Mouse (Mus musculus) CH12.LX (cell line): ENCODE results near the gene Gpr55. TPM values are rescaled to one million over a fixed set of nuclear protein-coding genes. Genes with fewer than 3 reads are reported as not detected.

ENCODE experiments used
- DNase-seq: peaks from one replicate; pipeline ENCODE4 v3.0.0-alpha.2; 2013; ENCODE audit errors: extremely low read depth
- H3K27ac ChIP-seq: 2 replicates; pipeline ENCODE4 v1.5.1; 2012; ENCODE audit warnings: low read depth, mild to moderate bottlenecking, control low read depth, moderate library complexity; ENCODE audit not compliant: insufficient read depth
- H3K27me3 ChIP-seq: replicated peaks from 2 replicates; pipeline ENCODE3; 2012; ENCODE audit warnings: inconsistent platforms
- H3K36me3 ChIP-seq, 2 experiments: replicated peaks in 1 of 2; 2 replicates each; pipeline versions ENCODE3 to v1.6.1; 2012; ENCODE audit warnings: inconsistent platforms in 1 of 2, low read length in 1 of 2, mild to moderate bottlenecking in 1 of 2, mixed read lengths in 1 of 2, moderate library complexity in 1 of 2; ENCODE audit not compliant: control insufficient read depth in 1 of 2, insufficient read depth in 1 of 2
- H3K4me1 ChIP-seq, 2 experiments: 2 replicates each; pipeline ENCODE4 v1.6.1; 2012; ENCODE audit warnings: inconsistent platforms in 1 of 2, moderate library complexity in 1 of 2; ENCODE audit not compliant: insufficient read depth in 2 of 2, control insufficient read depth in 1 of 2
- H3K4me2 ChIP-seq: 2 replicates; pipeline ENCODE4 v1.6.1; 2012; ENCODE audit warnings: low read depth, mild to moderate bottlenecking, control low read depth; ENCODE audit not compliant: poor library complexity, insufficient read depth, severe bottlenecking
- H3K4me3 ChIP-seq, 3 experiments: fragments of 150-350 bp in 1 of 3; sonication (generic) in 1 of 3; replicated peaks in 1 of 3; 2 replicates each; pipeline versions ENCODE3 to v1.5.1; 2011 to 2012; ENCODE audit warnings: low read depth in 2 of 3, low read length in 2 of 3, mild to moderate bottlenecking in 2 of 3, moderate library complexity in 2 of 3, control low read depth in 1 of 3, improper control_type of control experiment in 1 of 3, inconsistent platforms in 1 of 3, mixed read lengths in 1 of 3; ENCODE audit not compliant: poor library complexity in 1 of 3
- H3K79me2 ChIP-seq: replicated peaks from 2 replicates; pipeline ENCODE4 v1.6.1; 2012; ENCODE audit warnings: mild to moderate bottlenecking, moderate library complexity; ENCODE audit not compliant: control insufficient read depth, poor library complexity, insufficient read depth, severe bottlenecking; ENCODE audit errors: extremely low read depth
- H3K9ac ChIP-seq: 2 replicates; pipeline ENCODE4 v1.6.1; 2012; ENCODE audit warnings: low read depth, mild to moderate bottlenecking, control low read depth, moderate library complexity; ENCODE audit not compliant: insufficient read depth
- H3K9me3 ChIP-seq: replicated peaks from 2 replicates; pipeline ENCODE3; 2012; ENCODE audit warnings: low read length, inconsistent platforms, mixed read lengths
- BHLHE40 ChIP-seq: IDR thresholded peaks from 2 replicates; pipeline ENCODE4 v1.6.1; 2011; ENCODE audit warnings: mild to moderate bottlenecking, low read depth, low read length, improper control_type of control experiment
- CHD1 ChIP-seq: IDR thresholded peaks from 2 replicates; pipeline ENCODE4 v1.6.1; 2012; ENCODE audit warnings: low read depth, low read length, improper control_type of control experiment, inconsistent platforms
- CHD2 ChIP-seq: IDR thresholded peaks from 2 replicates; pipeline ENCODE4 v1.6.1; 2011; ENCODE audit warnings: low read length, improper control_type of control experiment
- E2F4 ChIP-seq: IDR thresholded peaks from 2 replicates; pipeline ENCODE4 v1.6.1; 2011; ENCODE audit warnings: low read depth, low read length, improper control_type of control experiment; ENCODE audit not compliant: insufficient replicate concordance
- EP300 ChIP-seq: IDR thresholded peaks from 2 replicates; pipeline ENCODE4 v1.6.1; 2011; ENCODE audit warnings: low read length, improper control_type of control experiment
- IRF4 ChIP-seq: IDR thresholded peaks from 2 replicates; pipeline ENCODE4 v1.6.1; 2014; ENCODE audit warnings: low read depth, mild to moderate bottlenecking, inconsistent platforms, low read length, improper control_type of control experiment
- JUN ChIP-seq: IDR thresholded peaks from 2 replicates; pipeline ENCODE4 v1.6.1; 2011; ENCODE audit warnings: low read depth, mild to moderate bottlenecking, low read length, improper control_type of control experiment, moderate library complexity; ENCODE audit not compliant: insufficient read depth
- JUND ChIP-seq: conservative IDR thresholded peaks from 2 replicates; pipeline ENCODE4 v1.6.1; 2011; ENCODE audit warnings: low read depth, low read length, improper control_type of control experiment
- KAT2A ChIP-seq: IDR thresholded peaks from 2 replicates; pipeline ENCODE4 v1.6.1; 2012; ENCODE audit warnings: low read length, improper control_type of control experiment, inconsistent platforms; ENCODE audit not compliant: insufficient replicate concordance
- MAFK ChIP-seq: IDR thresholded peaks from 2 replicates; pipeline ENCODE4 v1.6.1; 2011; ENCODE audit warnings: low read length, improper control_type of control experiment; ENCODE audit not compliant: insufficient replicate concordance
- MAZ ChIP-seq: IDR thresholded peaks from 2 replicates; pipeline ENCODE4 v1.6.1; 2012; ENCODE audit warnings: low read depth, mild to moderate bottlenecking, inconsistent platforms, low read length, improper control_type of control experiment, moderate library complexity
- MXI1 ChIP-seq: IDR thresholded peaks from 2 replicates; pipeline ENCODE4 v1.6.1; 2011; ENCODE audit warnings: mild to moderate bottlenecking, low read depth, low read length, improper control_type of control experiment
- NRF1 ChIP-seq: IDR thresholded peaks from 2 replicates; pipeline ENCODE4 v1.6.1; 2014; ENCODE audit warnings: low read depth, mild to moderate bottlenecking, inconsistent platforms, low read length, improper control_type of control experiment, moderate library complexity
- POLR2A ChIP-seq: IDR thresholded peaks from 2 replicates; pipeline ENCODE4 v1.6.1; 2011; ENCODE audit warnings: low read depth, mild to moderate bottlenecking, improper control_type of control experiment, low read length
- POLR2AphosphoS2 ChIP-seq: IDR thresholded peaks from 2 replicates; pipeline ENCODE4 v1.6.1; 2011; ENCODE audit warnings: low read depth, low read length, improper control_type of control experiment
- RCOR1 ChIP-seq: conservative IDR thresholded peaks from 2 replicates; pipeline ENCODE4 v1.6.1; 2012; ENCODE audit warnings: low read depth, mild to moderate bottlenecking, inconsistent platforms, low read length, improper control_type of control experiment
- SMC3 ChIP-seq: IDR thresholded peaks from 2 replicates; pipeline ENCODE4 v1.6.1; 2011; ENCODE audit warnings: low read depth, low read length, improper control_type of control experiment
- TBP ChIP-seq: conservative IDR thresholded peaks from 2 replicates; pipeline ENCODE4 v1.6.1; 2011; ENCODE audit warnings: low read depth, low read length, improper control_type of control experiment
- ZC3H11A ChIP-seq: IDR thresholded peaks from 2 replicates; pipeline ENCODE4 v1.6.1; 2012; ENCODE audit warnings: low read depth, mild to moderate bottlenecking, inconsistent platforms, low read length, improper control_type of control experiment
- ZMIZ1 ChIP-seq: IDR thresholded peaks from 2 replicates; pipeline ENCODE4 v1.6.1; 2012; ENCODE audit warnings: low read depth, mild to moderate bottlenecking, inconsistent platforms, low read length, improper control_type of control experiment
- ZNF384 ChIP-seq: IDR thresholded peaks from 2 replicates; pipeline ENCODE4 v1.6.1; 2012; ENCODE audit warnings: low read depth, low read length, improper control_type of control experiment, inconsistent platforms
- dilution Hi-C: fragments of 300-500 bp; cut with MboI; formaldehyde crosslinking; loops from 2 replicates; pipeline ENCODE4 v1.14.3; 2020; ENCODE audit warnings: low sequenced_read_pairs; ENCODE audit not compliant: extremely low pct_unique_long_range_greater_than_20kb, extremely low pct_ligation_motif_present
- in situ Hi-C: fragments of 300-500 bp; cut with MboI; formaldehyde crosslinking; loops from 3 replicates; pipeline ENCODE4 v1.14.3; 2019; ENCODE audit warnings: low sequenced_read_pairs, low pct_ligation_motif_present, low pct_unique_long_range_greater_than_20kb, mixed read lengths
- polyA plus RNA-seq: library from polyadenylated mRNA; unstranded; fragments of >175 nt; gene quantifications from 2 replicates; pipeline ENCODE4 v1.2.1, GENCODE M21; 2012; ENCODE audit warnings: low read depth; ENCODE audit not compliant: insufficient read length
- total RNA-seq, 2 experiments: library from RNA; depleted of rRNA; stranded (reverse); fragments of 300-350 nt in 1 of 2; fragments of >200 nt in 1 of 2; gene quantifications; 2 replicates each; pipeline ENCODE4 v1.2.3; 2012 to 2014

The Gpr55 gene
- total and polyA plus RNA-seq, 3 experiments, result 16.4 to 24.3 (median 17.3) TPM

DNA sequence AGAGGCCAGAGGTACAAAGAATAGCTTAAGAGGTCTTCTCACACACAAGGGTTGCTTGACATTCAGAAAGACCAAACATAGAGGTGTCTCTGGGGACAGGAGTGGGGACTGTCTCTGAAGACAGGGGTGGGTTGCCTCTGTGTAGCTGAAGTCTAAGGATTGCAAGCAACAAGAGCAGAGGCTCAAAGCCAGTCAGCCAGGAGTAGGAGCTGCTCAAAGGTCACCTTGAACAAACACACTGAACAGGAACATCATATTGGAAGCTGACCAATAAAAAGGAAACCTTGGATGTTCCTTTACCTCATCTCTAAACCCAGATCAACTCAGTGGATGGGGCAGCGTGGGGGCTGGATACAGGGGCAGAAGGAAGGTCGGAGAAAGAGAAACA, 924 bp downstream of the Gpr55 start:
- H3K27ac ChIP-seq, result peak overlapping the region; percentile 100
- H3K4me2 ChIP-seq, result peak overlapping the region; percentile 91
- peaks cover 2% of the 10 kb centered on the region for H3K9me3 ChIP-seq
- peaks cover 36% of the 10 kb centered on the region for H3K79me2 ChIP-seq
- DNase-seq, result no peak
- H3K36me3 ChIP-seq, result no peaks in the 10 kb centered on the region
- no peaks in the 10 kb centered on the region for H3K27me3 ChIP-seq
- peak overlapping the region; percentile 68 to 84 (median 70) for H3K4me3 ChIP-seq
- in situ Hi-C loops, result loop anchor here (5.0 kb wide), 1 partner anchor 47 kb away; no protein-coding TSS in a partner anchor
- H3K9ac ChIP-seq, result peak overlapping the region; percentile 93
- peaks cover 12 to 42% of the 10 kb centered on the region in 2 experiments for H3K4me1 ChIP-seq
- TF ChIP-seq ZC3H11A (no peak), E2F4 (no peak), POLR2AphosphoS2 (no peak), MXI1 (no peak), TBP (peak; percentile 61; the same call in 1 of the 2 replicates), EP300 (no peak), POLR2A (peak; percentile 48; the same call in 1 of the 2 replicates), IRF4 (0 out of 2 replicates have a peak, but pooled peaks have one; percentile 32), CHD2 (no peak), KAT2A (0 out of 2 replicates have a peak, but pooled peaks have one; percentile 34), CHD1 (no peak), ZNF384 (no peak), MAZ (no peak), MAFK (no peak), JUND (no peak), SMC3 (no peak), BHLHE40 (0 out of 2 replicates have a peak, but pooled peaks have one; percentile 19), JUN (no peak), RCOR1 (no peak), ZMIZ1 (no peak), NRF1 (no peak)
- dilution Hi-C loops, result no loop called here
